Mouse (Mus musculus) spleen, postnatal 4 days (tissue): ENCODE results near the gene Pramef8.
"Not testable (repeated sequence)": the region's sequence is repeated elsewhere in the genome, so short reads cannot be mapped to it uniquely, and the experiment has no call there.

ENCODE experiments used
- DNase-seq, 2 experiments: peaks; one replicate each; pipeline ENCODE4 v3.0.0; 2022; ENCODE audit warnings: low spot score in 2 of 2

The Pramef8 gene

DNA sequence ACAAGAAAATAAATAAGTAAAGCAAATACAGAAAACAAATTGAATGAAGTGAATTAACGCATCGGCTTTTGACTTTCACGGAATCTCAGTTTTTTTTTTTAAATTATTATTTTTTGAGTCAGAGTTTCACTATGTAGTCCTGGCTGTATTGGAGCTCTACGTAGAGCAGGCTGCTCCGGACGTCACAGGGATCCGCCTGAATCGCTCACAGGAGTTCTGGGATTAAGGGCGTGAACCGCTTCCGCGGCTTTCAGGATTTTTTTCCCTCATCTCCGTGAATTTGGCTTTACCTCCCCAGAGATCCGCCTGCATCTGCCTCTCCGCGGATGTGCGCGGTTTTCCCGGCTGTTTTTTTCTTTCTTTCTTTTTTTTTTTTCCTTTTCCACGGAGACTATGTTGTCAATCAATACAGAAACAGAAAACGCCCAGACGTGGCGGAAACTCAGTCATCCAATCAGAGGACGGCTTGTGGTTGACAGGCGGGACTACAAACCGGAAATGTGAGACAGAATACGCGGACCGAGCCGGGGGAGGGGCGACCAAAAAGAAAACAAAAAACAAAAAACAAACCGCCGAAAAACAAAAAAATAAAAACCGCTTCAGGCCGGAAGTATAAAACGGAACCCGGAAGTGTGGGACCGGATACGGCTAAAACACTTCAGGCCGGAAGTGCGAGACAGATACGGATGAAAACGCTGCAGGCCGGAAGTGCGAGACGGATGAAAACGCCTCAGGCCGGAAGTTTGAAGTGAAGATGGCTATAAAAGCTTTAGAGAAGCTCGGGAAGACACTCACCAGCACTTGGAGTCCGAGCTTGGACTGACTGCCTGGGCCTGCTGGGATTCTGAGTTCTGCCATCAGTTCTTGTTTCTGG, at the start of gene Pramef8:
Gene Pramef8, plus strand, starts transcription at position 208 of the 874 bp plus-strand sequence.
- peak; percentile 82 to 89 for DNase-seq

DNA sequence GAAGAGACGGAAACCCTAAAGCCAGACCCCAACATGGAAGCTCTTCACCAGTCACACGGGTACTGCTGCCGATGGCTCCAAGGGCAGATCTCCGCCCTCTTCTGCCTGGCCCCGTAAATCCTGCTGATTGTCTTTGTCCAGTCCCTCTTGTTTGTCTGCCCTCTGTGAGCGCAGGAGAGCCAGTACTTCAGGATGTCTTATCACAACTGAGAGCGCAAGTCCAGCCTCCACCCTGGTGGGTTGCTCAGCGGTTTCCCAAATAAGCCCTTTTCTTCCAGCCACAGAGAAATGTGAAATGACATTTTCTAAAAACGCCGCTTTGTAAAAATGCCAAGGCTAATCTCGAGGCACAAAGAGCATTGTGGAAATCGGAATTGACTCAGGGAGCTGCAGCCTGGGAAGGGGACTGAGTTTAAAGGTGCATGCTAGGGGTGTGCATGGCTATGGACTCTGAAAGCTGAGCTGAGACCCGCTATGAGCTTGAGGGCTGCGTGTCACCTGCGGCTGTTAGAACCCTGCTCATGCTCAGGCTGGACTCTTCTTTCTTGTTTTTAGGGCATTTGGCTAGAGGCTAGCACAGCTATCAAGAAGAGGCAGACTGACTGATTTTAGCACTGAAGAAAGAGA, 45.7 kb upstream of the Pramef8 start:
- no peak for DNase-seq

DNA sequence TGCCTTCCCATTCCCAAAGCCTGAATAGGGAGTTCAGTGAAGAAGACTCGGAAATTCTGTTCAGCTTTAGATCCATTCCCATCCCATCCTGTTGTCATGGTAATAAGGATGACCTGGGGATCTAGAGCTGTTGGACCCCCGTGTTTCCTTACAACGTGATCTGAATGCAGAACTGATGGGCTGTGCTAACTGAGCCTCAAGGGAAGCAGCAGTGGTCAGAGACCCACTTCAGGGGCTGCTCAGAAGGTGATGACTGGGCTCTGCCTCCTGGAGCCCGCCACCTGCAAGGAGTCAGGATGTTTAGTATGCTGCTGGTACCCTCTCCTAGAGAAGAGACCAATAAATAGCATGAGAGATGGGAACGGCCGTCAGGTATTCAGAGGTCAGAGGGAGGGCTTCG, 32.7 kb upstream of the Pramef8 start:
- no peak for DNase-seq

GRCm38 (mm10) chr4:143379931-143380715, 32.1 kb upstream of the Pramef8 start:
- no peak for DNase-seq

GRCm38 (mm10) chr4:143380716-143381004, 31.6 kb upstream of the Pramef8 start:
- no peak for DNase-seq

GRCm38 (mm10) chr4:143382163-143382562, 30.1 kb upstream of the Pramef8 start:
- DNase-seq, result no peak

DNA sequence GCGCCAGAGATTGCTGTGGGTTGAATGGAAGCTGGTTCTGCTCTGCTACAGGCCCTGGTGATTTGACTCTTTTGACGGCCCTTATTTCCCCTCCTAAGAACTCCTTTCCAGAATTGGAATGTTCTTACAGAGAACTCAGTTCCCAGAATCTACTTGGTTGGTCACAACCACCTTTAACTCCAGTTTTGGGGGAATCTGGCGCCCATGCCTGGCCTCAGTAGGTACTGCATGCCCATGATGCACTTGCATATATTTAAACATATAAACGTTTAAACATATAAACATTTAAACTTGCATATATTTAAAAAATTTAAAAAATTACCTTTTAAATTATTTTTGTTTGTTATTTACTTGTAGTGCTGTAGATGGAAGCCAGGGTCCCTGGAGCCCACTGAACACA, 28.6 kb upstream of the Pramef8 start:
- DNase-seq, result no peak

- DNase-seq, result no peak
These were observed 23.1 kb upstream of the Pramef8 start for GRCm38 (mm10) chr4:143388955-143389702.

DNA sequence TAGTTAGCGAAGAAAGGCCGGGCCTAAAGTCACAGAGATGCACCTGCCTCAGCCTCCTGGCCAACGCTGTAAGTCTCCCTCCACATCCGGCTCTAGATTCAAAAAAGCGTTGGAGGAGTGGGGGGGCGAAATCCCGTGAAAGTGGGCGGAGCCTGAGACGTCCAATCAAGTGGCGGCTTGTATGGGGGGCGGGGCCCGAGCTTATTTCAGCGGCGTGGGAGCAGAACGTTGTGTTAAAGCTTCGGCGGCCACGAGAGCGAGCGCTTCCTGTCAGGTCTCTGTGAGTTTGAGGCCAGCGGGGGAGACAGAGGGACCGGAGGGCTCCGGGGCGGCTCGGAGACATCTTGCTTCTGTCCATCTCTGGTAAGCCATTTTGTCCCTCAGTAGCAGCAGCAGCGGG, 18.0 kb upstream of the Pramef8 start, which contains the start of gene Pramel1:
Gene Pramel1, plus strand, starts transcription at position 248 of the 400 bp plus-strand sequence.
- DNase-seq, result no peak

DNA sequence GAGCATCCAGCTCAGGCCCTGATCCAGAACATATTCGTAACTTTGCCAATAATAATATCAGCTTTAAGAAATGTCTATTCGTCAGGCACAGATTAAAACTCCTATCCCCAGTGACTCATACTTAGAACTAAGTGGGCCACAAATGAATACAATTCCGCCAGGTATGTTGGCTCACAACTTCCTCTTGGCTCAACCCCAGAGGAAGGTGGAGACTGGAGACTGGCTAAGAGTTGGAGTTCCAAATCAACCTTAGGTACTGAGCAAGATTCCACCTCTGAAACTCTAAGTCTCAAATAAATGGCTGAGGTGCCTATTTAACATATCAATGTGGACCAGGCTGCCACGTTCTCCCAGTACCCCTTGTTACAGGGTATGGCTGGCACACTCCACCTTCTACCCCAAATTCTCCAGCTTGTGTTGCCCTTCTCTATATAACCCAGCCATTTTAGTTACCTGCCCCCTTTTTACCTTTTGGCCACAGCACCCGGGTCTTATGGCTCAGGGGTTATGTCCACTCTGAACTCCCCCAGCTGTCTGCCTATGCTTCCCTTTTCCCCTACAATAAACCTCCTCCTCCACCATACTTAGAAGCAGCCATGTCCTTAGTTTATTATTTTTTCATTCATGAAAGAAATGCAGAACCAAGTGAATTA, 534 bp upstream of the Pramef8 start:
- DNase-seq, result no peak

DNA sequence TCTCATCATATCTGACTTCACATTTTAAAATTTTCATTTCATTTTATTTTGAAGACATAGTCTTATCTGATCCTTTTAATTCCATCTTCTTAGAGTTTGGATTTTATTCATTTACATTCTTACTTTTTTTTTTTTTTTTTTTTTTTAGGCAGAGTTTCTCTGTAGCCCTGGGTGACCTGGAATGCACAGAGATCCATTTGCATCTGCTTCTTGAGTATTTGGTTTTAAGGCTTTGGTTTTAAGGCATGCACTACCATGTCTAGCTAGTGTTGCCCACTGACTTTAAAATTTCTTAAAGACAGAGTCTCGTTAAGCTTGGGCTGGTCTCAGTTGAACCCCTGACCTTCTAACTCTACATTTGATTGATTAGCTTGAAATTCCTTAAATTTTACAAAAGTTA, 1.4 kb downstream of the Pramef8 start:
- DNase-seq, result no peak

DNA sequence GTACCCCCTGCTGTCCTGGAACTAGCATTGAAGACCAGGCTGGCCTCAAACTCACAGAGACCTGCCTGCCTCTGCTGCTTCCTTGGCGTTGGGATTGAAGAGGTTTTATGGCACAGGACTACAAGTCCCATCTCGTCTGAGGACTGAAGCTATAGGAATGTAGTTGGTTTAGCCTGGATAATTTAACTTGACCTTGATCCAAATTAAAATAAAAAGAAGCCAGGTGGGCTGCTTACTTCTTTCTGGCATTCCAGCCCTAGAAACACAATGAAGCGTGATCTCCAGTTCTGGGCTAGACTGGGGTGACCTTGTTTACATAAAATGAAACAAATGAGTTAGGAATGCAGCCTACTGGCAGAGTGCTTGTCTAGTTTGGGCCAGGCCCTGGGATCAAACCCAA, 1.9 kb downstream of the Pramef8 start:
- DNase-seq, result no peak

GRCm38 (mm10) chr4:143426770-143427169, 14.5 kb downstream of the Pramef8 start:
- not testable (repeated sequence) for DNase-seq

DNA sequence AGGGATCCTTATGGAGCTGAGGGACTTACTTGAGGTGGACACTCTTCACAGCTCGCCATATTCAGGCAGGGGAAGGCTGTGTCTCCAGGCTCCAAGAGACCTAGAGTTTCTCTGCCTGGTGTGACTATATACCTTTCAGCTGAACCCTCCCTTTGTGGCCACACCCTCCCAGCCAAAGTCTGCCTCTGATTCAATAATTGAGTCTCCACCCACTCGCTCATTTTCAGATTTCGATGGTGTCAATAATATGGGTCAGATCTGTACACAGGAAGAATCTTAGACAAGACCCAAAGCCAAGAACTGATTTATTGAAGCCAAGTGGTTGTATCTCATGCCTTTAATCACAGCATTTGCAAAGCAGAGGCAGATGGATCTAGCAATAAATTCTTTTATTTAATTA, 38.0 kb downstream of the Pramef8 start, which contains the start of gene Oog4:
Gene Oog4, minus strand, starts transcription at position 101 of the 400 bp plus-strand sequence.
- no peak for DNase-seq
